Mouse (Mus musculus): Measurements from ENCODE around the gene Vwa8.

DNA sequence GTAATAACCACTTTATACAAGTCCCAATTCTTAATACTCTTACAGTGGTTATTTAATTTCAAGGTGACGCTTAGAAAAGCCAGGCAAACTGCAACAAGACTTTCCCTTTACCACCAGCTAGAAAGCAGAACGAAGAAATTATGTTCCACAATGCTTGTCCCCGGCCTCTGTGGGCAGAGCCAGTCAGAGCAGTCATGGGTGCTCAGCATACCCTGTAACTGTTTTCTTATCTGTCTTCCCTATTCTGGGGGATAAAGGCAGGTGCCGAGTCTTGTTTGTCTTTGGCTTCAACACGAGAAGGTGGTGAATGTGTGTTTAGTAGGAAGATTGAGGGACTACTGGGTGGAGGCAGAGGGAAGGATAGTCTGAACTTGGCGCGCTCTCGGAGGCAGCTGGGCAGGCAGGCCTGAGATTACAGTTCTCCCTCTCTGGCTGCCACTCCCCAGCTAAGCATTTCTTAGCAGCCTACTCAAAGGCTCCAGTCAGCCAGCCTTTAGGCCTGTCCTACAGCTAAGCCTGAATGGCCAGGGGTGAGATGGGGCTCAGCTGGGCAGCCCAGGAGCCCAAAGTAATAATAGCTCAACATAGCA, 365.9 kb downstream of the Vwa8 start:
- TF ChIP-seq POLR2A (IDR thresholded peaks at IDR 0.05; ENCODE audit: insufficient read depth, low read depth, low read length) (no peak), CTCF (IDR thresholded peaks at IDR 0.05; ENCODE audit: insufficient read depth, low read depth, low read length) (no peak)

Measured in olfactory bulb, adult 2 months (tissue).